Mouse (Mus musculus) bone marrow macrophage, adult 2 months (primary cell): Measurements from ENCODE around the gene Tut1. TPM values are rescaled to one million over a fixed set of nuclear protein-coding genes. Genes with fewer than 3 reads are reported as not detected.

Source experiments
- H3K27ac ChIP-seq: 2 replicates; pipeline ENCODE4 v1.5.1; 2012; ENCODE audit warnings: low read depth, low read length; ENCODE audit not compliant: insufficient read depth
- H3K4me1 ChIP-seq: 2 replicates; pipeline ENCODE4 v1.6.1; 2012; ENCODE audit warnings: low read length; ENCODE audit not compliant: control insufficient read depth, insufficient read depth
- H3K4me3 ChIP-seq: 2 replicates; pipeline ENCODE4 v1.5.1; 2012; ENCODE audit warnings: mild to moderate bottlenecking, low read length, moderate library complexity; ENCODE audit not compliant: insufficient read depth
- CTCF ChIP-seq: IDR thresholded peaks from 2 replicates; pipeline ENCODE4 v1.5.1; 2012; ENCODE audit warnings: low read depth, mild to moderate bottlenecking, low read length, moderate library complexity
- POLR2A ChIP-seq: IDR thresholded peaks from 2 replicates; pipeline ENCODE4 v1.6.1; 2012; ENCODE audit warnings: mild to moderate bottlenecking, low read depth, low read length, borderline replicate concordance
- polyA plus RNA-seq: library from polyadenylated mRNA; stranded (reverse); fragments of >200 nt; gene quantifications from 2 replicates; pipeline ENCODE4 v1.2.4, GENCODE M21; 2012; ENCODE audit not compliant: missing spikeins, insufficient read depth, insufficient read length

Gene Tut1
- polyA plus RNA-seq, 1 experiment = 12.5 TPM

DNA sequence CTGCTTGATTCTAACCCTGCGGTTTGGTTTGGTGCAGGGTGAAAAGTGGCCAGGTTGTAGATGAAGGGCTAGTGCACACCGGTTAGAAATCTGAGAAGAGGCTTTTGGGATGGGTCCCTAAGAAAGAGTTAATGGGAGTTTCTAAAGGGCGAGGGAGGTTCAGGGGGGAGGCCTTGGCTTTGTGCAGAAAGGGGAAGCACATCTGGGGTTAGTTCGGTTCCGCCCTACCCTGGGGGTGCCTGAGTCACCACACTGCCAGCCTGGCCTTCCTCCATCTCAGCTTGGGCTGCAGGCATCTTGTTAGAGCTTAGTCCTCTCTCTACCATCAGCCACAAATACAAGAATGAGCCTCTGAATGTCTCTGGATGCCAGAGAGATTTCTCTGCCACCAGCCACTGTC is 27.1 kb downstream of the Tut1 start:
- Histone ChIP-seq H3K4me1 (peaks cover 48% of the 10 kb centered on the region), H3K27ac (peak overlapping the region; percentile 99), H3K4me3 (no peak overlapping the region; the same call in 1 of the 2 replicates)
- no peak for TF ChIP-seq CTCF
- no peak for TF ChIP-seq POLR2A

DNA sequence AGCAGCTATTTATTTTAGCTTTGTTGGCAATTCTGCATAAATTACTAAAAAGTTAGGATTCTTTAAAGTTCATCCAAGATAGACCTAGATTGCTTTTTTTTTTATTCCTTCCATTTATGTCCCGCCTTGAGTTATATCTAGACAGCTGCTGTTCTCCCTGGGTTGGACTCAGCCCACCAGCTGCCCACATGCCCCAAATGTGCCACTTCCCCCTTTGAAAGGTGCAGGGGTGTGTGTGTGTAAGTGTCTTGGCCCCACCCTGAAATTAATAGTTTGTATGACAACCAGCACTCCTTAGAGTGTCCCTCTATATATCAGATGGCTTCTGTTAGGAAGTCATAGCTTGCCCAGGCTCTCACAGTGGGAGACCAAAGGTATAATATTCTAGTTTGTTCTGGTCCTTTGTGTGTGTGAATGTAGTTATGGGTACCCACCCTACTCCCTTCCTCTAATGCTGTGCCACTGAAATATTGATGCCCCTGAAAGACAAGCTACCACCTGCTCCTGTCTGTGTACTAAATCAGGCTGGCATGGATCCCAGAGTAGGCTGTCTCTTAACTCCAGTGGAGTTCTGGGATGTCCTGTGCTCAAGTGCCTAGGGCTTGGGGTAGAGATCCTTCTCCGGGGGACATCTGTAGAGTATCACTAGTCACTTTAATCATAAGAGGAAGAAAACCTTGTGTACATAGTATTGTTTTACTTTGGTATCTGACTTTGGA is 28.0 kb downstream of the Tut1 start:
- Histone ChIP-seq H3K27ac (peak overlapping the region; percentile 99), H3K4me1 (peaks cover 49% of the 10 kb centered on the region), H3K4me3 (no peak overlapping the region)
- TF ChIP-seq CTCF (no peak), POLR2A (no peak)

DNA sequence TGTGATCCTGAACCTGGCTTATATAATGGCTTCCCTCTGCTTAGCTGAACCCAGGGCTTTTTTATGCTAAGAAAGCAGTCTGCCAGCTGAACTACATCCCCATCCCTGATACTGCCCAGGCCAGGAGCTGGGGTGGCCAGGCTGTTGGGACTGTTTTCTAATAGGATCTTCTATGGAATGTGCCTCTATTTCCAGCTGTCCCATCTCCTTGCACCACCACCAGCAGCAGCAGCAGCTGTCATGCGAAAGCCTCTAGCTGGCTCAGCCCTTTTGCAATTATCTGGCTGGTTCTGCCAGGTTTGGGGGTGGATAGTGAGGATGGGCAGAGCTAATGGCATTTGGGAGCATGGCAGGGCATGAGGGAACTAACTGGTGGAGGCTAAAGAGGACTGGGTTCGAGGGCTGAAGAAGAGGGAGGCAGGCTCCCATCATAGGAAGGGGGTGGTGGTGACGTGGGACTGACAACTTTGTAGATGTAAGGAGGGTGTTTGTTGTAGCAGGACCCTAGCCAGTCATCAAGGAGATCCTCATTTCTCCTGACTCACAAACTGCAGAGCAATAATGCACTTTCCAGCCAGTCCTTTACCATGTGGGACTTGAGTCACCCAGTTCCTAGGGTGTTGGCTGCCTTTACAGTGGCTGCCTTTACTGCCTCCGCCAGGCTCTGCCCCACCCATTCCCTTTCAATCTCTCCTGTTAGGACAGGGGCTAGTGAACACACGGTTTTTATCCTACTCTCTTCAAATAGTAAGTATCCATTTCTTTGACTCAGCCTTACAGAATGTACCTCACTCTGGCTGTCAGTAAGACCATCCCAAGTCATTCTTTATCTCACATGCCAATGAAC is 28.9 kb downstream of the Tut1 start:
- peak overlapping the region; percentile 99 for H3K27ac ChIP-seq

DNA sequence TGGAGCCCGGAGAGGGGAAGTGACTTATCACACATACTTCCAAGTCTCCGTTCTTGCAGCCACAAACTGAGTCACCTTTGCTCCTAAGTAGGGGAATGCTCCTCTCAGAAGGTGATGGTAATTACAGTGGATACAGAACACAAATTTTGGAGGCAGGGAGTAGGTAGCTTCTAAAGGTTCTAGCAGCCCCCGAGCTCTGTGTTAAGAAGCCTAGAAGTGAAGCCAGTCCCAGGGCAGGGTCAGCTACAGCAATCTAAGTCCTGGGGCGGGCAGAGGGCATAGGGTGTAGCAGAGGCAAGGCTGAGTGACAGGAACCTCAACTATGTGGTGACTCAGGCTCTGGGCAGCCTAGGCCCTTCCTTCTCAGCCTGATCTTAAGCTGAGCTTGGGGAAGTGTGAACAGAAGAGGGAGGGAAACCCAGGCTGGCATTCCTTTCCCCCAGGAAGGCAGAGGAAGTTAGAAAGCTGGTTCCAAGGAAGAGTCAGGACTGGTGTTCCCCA is 29.6 kb downstream of the Tut1 start:
- no peak for TF ChIP-seq CTCF
- no peak for TF ChIP-seq POLR2A
- Histone ChIP-seq H3K4me1 (peaks cover 56% of the 10 kb centered on the region), H3K4me3 (peak overlapping the region; percentile 20; the same call in 1 of the 2 replicates), H3K27ac (peak overlapping the region; percentile 99)

More for the DNA sequence above, 28.9 kb downstream of the Tut1 start:
- Histone ChIP-seq H3K4me1 (peaks cover 50% of the 10 kb centered on the region), H3K4me3 (peak overlapping the region; percentile 5; the same call in 1 of the 2 replicates)
- TF ChIP-seq CTCF (no peak), POLR2A (no peak)

DNA sequence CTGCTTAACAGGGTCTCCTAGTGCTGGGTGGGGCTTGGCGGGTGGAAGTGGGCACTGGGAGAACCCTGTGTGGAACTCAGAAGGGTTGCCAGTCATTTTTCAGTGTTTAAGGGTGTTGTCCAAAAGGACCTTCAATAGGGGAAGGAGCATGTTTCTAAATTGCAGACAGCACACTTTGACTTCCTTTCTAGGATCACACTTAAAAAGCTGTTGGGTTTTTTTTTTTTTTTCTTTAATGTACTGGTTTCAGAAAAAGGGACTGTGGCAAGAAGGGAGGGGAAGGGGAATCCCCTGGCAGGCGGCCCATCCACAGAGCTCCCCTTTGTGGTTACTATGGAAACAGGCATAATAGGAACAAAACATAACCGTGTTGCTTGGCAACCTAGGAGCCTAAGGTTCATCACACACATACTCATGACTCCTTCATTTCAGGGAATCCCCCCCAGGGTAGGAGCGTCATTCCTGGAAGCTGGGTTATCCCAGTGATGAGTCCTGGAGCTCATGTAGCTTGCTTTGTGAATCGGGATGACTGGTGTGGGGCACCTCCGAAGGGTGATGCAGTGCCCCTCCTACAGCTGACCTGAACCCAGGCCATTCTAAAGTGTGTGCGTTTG is 30.7 kb downstream of the Tut1 start:
- H3K27ac ChIP-seq = peak overlapping the region; percentile 99

DNA sequence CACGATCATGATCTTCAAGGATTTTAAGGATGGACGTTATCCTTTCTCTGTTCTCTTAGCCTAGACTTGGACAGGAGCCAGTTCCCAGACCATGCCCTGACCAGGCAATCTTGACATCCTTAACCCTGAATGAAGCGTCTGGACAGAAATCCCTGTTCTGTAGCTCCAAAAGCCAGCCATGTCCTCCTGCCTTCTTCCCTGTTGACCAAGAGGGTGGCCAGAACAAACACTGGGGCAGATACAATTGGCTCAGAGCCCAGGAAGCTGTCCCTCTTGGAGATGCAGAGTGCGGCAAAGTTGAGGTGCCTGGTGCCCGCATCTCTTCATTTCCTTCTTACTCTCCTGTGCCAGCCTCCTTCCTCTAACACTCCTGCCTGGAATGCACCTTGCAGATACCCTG is 32.2 kb downstream of the Tut1 start:
- TF ChIP-seq CTCF (no peak), POLR2A (no peak)
- H3K27ac ChIP-seq = no peak overlapping the region
- H3K4me3 ChIP-seq = no peak overlapping the region
- H3K4me1 ChIP-seq = peaks cover 58% of the 10 kb centered on the region

More for the DNA sequence above, 30.7 kb downstream of the Tut1 start:
- H3K4me3 ChIP-seq = 0 out of 2 replicates have a peak overlapping the region, but pooled peaks have one; percentile 20
- H3K4me1 ChIP-seq = peaks cover 64% of the 10 kb centered on the region
- TF ChIP-seq CTCF (no peak), POLR2A (no peak)

DNA sequence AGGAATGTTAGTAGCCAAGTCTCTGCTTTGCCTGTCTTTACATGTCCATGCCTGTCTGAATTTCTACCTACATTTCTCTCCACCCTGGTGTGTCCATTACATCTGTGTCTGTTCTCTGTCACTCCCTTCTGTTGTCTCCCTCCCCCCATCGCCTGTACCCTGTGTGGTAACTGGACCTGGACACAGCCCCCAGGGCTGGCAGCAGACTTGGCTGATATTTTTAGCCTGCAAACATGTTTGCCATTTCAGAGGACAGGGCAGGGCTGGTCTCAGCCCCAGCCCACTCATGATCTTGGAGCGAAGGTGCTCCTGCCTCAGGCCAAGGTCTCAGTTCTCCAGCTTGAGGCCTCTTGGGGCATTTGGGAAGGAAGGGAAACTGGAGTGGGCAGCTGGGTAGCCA is 34.2 kb downstream of the Tut1 start:
- no peak for TF ChIP-seq CTCF
- no peak for TF ChIP-seq POLR2A
- H3K27ac ChIP-seq = no peak overlapping the region
- H3K4me3 ChIP-seq = no peak overlapping the region
- H3K4me1 ChIP-seq = peaks cover 47% of the 10 kb centered on the region

DNA sequence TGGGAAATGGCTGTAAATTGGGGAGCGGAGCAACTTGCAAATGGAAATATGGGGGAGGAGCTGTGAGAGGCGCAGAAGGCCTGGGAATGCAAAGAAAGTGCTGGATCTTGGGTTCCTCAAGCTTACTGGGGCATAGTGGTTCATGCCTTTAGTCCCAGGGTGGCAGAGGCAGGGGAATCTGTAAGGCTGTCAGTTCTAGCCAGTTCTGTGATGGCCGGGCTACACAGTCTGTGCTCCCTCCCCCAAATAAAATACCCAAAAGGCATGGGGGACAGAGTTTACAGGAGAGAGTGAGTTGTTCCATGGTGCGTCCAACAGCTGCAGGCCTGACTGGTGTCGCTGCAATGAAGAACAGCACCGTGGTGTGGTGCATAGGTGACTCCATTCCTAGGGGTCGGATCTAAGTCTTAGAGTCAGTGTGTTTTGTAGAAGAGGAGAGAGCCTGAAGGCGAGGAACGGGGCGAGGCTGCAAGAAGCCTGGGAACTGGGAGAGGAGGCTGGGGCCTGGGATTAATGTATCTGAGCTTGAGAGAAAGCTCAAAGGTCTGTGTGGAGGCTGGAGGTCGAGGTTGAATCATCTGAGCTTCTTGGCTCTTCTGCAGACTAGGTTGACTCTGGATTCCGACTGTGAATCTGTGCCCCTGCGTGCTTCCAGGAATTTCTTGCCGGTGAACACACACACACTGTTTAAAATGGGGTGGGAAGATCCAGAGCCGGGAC is 34.9 kb downstream of the Tut1 start:
- Histone ChIP-seq H3K4me1 (peaks cover 48% of the 10 kb centered on the region), H3K27ac (no peak overlapping the region; the same call in 1 of the 2 replicates), H3K4me3 (peak overlapping the region; percentile 97)
- TF ChIP-seq CTCF = no peak
- no peak for TF ChIP-seq POLR2A

DNA sequence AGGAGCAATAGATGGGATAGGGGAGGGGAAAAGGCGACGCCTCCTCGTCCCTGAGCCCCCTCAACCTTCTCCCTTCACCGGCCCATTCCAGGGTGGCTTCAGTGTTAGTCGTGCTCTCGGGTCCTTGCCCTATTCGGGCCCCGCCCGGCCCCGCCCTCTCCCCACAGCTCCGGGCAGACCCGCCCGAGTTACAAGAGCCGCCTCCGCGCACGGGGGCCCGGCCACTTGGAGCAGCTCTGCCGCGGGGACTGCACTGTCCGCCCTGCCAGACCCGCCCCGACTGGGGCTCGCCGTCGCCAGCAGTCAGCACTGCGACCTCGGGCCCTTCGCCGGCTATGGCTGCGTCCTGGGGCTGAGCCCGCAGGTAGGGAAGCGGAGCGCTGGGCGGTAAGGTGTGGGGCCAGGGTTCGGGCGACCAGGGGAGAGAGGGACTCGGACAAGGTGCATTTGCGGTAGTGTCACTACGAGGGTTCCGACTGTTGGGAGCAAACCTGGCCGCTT is 35.5 kb downstream of the Tut1 start, which contains the start of gene Ahnak:
TSS of gene Ahnak (plus strand) at position 219 of the 501 bp plus-strand sequence.
- peaks cover 47% of the 10 kb centered on the region for H3K4me1 ChIP-seq
- no peak for TF ChIP-seq CTCF
- TF ChIP-seq POLR2A = no peak; the same call in 1 of the 2 replicates
- peak within 1 kb of the TSS; percentile 88 for H3K27ac ChIP-seq
- H3K4me3 ChIP-seq = peak within 1 kb of the TSS; percentile 97
